Mouse (Mus musculus) layer of hippocampus, adult 2 months (tissue): ENCODE results near the gene Icmt. TPM values are rescaled to one million over a fixed set of nuclear protein-coding genes. Genes with fewer than 3 reads are reported as not detected.

Source experiments
- DNase-seq, 2 experiments: peaks; one replicate each; pipeline ENCODE4 v3.0.0; 2022; ENCODE audit warnings: low spot score in 2 of 2
- H3K27ac ChIP-seq: fragments of 200-600 bp; 2 replicates; pipeline ENCODE4 v1.8.1; 2022
- H3K4me3 ChIP-seq: fragments of 200-600 bp; 2 replicates; pipeline ENCODE4 v1.8.1; 2022; ENCODE audit warnings: mild to moderate bottlenecking
- CTCF ChIP-seq: fragments of 200-600 bp; conservative IDR thresholded peaks from 2 replicates; pipeline ENCODE4 v1.8.1; 2022; ENCODE audit warnings: antibody characterized with exemption, mild to moderate bottlenecking, moderate library complexity
- total RNA-seq, 2 experiments: library from RNA; stranded (reverse); gene quantifications; 2 replicates each; pipeline ENCODE4 v1.2.3; 2021

The Icmt gene
- total RNA-seq, 2 experiments from 2014 or later, result 42.3 to 43.0 TPM

DNA sequence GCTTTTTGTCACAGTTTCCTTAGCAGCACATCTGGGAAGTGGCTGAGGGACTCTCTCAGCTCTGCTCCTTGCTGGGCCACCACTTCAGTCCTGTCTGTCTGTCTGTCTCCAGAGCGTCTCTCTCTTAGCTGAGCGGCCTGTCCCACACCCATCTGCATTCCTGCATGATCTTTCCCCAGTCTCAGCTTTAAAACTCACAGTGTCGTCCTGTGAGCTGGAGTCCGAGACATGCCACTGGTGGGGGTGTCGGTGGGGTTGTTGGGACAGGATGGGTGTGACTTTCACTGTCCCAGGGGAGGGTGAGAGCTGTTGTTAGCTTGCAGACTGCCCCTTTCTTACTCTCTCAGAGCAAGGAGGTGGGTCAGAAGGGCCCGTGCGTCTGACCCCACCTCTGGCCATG is 58.6 kb downstream of the Icmt start:
- Histone ChIP-seq H3K4me3 (no peak overlapping the region), H3K27ac (no peak overlapping the region)
- DNase-seq, result no peak
- no peak for TF ChIP-seq CTCF

Other genes with a start within 250 kb of the Icmt start
- gene Plekhg5, start 224.7 kb upstream of the Icmt start, total RNA-seq, result 100 to 1,000 TPM; 163 to 164 TPM
- 10 to 100 TPM; 22.7 to 48.4 TPM for gene Tnfrsf25, start 181.3 kb upstream of the Icmt start, total RNA-seq
- gene Espn, start 144.9 kb upstream of the Icmt start, total RNA-seq, result 1 to 10 TPM; 1.2 to 1.9 TPM
- not detected for gene Hes2, start 138.4 kb upstream of the Icmt start, total RNA-seq
- 100 to 1,000 TPM; 306 to 335 TPM for gene Acot7, start 119.1 kb upstream of the Icmt start, total RNA-seq
- 1 to 10 TPM; 5.6 to 6.4 TPM for gene Gpr153, start 23.0 kb upstream of the Icmt start, total RNA-seq
- gene Hes3, start 5.6 kb upstream of the Icmt start, total RNA-seq, result not detected
- 1 to 10 TPM; 6.5 to 7.7 TPM for gene Rnf207, start 21.8 kb downstream of the Icmt start, total RNA-seq
- gene Rpl22, start 28.5 kb downstream of the Icmt start, total RNA-seq, result 100 to 1,000 TPM; 186 to 202 TPM
- gene Chd5, start 41.4 kb downstream of the Icmt start, total RNA-seq, result 100 to 1,000 TPM; 118 to 121 TPM
- 10 to 100 TPM; 28.3 to 29.7 TPM for gene Nphp4, start 179.5 kb downstream of the Icmt start, total RNA-seq
- 100 to 1,000 TPM; 740 to 785 TPM for gene Kcnab2, start 180.6 kb downstream of the Icmt start, total RNA-seq